Mouse (Mus musculus): ENCODE results near the gene Slc6a5. TPM values are rescaled to one million over a fixed set of nuclear protein-coding genes. Genes with fewer than 3 reads are reported as not detected.

Slc6a5 gene
- polyA plus RNA-seq, 1 experiment from 2014 or later: not detected

DNA sequence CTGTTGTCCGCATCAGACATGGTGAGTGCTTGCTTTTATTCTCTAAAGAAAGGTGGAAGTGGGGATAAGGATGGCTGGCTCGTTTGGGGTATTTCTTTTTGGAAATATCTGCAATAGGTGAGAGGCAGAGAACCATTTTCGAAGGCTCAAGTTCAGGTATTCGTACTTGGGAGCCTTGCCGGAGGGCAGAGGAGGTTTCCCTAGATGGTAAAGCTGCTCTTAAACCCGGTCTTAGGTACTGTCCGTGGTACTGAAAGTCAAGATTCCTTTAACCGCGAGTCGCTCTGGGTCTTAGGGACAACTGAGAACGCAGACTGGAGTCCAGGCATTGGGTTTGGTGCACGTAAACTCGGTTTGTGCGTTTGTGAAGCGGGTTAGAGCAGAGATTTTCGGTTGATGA, 415 bp downstream of the Slc6a5 start:
- H3K9me3 ChIP-seq (ENCODE audit: control insufficient read depth, low read length): no peaks in the 10 kb centered on the region
- ATAC-seq (ENCODE audit: low FRiP score, low TSS enrichment): no peak
- no peaks in the 10 kb centered on the region for H3K36me3 ChIP-seq (ENCODE audit: control insufficient read depth, insufficient read depth, low read length)
- peaks cover 98% of the 10 kb centered on the region for H3K27me3 ChIP-seq (ENCODE audit: control insufficient read depth, insufficient read depth, low read length)
- no peak overlapping the region for H3K4me2 ChIP-seq (replicated peaks; ENCODE audit: low read depth, low read length)
- 1% methylated on average over 16 of the region's 16 CpGs for WGBS
- H3K4me1 ChIP-seq (ENCODE audit: control insufficient read depth, insufficient read depth, low read length): no peaks in the 10 kb centered on the region
- no peak overlapping the region for H3K9ac ChIP-seq (ENCODE audit: low read depth, low read length)
- no peak overlapping the region for H3K4me3 ChIP-seq (ENCODE audit: low read length)
- no peak overlapping the region for H3K27ac ChIP-seq (ENCODE audit: low read depth, low read length)

DNA sequence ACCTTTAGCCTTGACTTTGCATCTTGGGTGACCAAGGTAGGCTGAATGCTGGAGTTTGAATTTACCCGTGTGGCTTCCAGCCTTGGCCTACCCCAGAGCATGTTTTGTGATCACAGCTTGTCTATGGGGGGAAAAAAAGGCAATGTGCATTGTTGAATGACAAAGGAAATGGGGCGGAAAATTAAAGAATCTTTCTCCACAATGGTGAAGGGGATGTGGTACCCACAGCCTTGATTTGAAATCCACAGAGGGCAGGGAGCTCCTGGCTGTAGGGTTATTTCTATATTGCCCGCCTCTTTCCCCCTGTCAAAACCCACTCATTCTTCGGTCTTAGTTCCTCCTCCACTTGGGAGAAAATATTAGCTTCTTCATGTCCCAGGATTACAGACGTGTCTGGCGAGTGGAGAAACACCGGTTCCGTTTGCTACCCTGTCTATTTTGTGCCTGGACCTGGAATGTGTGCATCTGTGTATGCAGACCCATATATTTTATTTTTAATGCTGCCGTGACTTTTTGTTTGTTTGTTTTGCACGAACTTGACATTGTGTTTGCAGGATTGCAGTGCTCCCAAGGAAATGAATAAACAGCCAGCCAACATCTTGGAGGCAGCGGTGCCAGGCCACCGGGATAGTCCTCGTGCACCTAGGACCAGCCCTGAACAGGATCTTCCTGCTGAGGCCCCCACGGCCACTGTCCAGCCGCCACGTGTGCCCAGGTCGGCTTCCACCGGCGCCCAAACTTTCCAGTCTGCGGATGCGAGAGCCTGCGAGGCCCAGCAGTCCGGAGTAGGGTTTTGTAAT, 1.4 kb downstream of the Slc6a5 start:
- H3K4me2 ChIP-seq (replicated peaks; ENCODE audit: low read depth, low read length): no peak overlapping the region
- no peaks in the 10 kb centered on the region for H3K9me3 ChIP-seq (ENCODE audit: control insufficient read depth, low read length)
- no peak overlapping the region for H3K4me3 ChIP-seq (ENCODE audit: low read length)
- ATAC-seq (ENCODE audit: low FRiP score, low TSS enrichment): no peak
- no peak overlapping the region for H3K9ac ChIP-seq (ENCODE audit: low read depth, low read length)
- H3K27ac ChIP-seq (ENCODE audit: low read depth, low read length): no peak overlapping the region
- 2% methylated on average over 23 of the region's 23 CpGs for WGBS
- peaks cover 97% of the 10 kb centered on the region for H3K27me3 ChIP-seq (ENCODE audit: control insufficient read depth, insufficient read depth, low read length)
- no peaks in the 10 kb centered on the region for H3K36me3 ChIP-seq (ENCODE audit: control insufficient read depth, insufficient read depth, low read length)
- H3K4me1 ChIP-seq (ENCODE audit: control insufficient read depth, insufficient read depth, low read length): no peaks in the 10 kb centered on the region

DNA sequence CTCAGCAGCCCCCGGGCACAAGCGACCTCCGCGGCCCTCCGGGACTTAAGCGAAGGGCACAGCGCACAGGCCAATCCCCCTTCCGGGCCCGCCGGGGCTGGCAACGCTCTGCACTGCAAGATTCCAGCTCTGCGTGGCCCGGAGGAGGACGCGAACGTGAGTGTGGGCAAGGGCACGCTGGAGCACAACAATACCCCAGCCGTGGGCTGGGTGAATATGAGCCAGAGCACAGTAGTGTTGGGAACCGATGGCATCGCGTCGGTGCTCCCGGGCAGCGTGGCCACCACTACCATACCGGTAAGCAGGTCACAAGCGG, 2.0 kb downstream of the Slc6a5 start:
- Histone ChIP-seq H3K4me3 (ENCODE audit: low read length) (no peak overlapping the region), H3K4me2 (replicated peaks; ENCODE audit: low read depth, low read length) (no peak overlapping the region), H3K27me3 (ENCODE audit: control insufficient read depth, insufficient read depth, low read length) (peaks cover 97% of the 10 kb centered on the region), H3K9me3 (ENCODE audit: control insufficient read depth, low read length) (no peaks in the 10 kb centered on the region), H3K4me1 (ENCODE audit: control insufficient read depth, insufficient read depth, low read length) (no peaks in the 10 kb centered on the region), H3K36me3 (ENCODE audit: control insufficient read depth, insufficient read depth, low read length) (no peaks in the 10 kb centered on the region), H3K27ac (ENCODE audit: low read depth, low read length) (no peak overlapping the region), H3K9ac (ENCODE audit: low read depth, low read length) (no peak overlapping the region)
- no peak for ATAC-seq (ENCODE audit: low FRiP score, low TSS enrichment)
- under 1% methylated on average over 26 of the region's 26 CpGs for WGBS

DNA sequence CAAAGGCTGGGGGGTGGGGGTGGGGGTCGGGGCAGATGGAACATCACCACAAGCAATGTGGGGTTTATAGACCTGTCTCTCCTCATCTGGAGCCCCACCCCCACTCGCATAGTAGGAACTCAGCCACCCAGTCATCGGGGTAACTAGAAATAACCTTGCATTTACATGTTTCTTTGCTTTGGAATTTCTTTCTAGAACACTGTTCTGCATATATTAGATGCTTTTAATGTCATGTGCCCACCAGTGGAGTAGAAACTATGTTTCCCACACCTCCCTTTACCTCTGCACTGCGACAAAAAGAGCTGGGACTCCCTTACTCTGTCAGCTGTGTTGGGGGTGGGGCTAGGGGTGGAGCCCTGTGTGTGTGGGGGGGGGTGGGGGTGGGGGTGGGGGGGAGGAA, 3.2 kb downstream of the Slc6a5 start:
- Histone ChIP-seq H3K9ac (ENCODE audit: low read depth, low read length) (no peak overlapping the region), H3K4me3 (ENCODE audit: low read length) (no peak overlapping the region), H3K27ac (ENCODE audit: low read depth, low read length) (no peak overlapping the region), H3K4me2 (replicated peaks; ENCODE audit: low read depth, low read length) (no peak overlapping the region), H3K36me3 (ENCODE audit: control insufficient read depth, insufficient read depth, low read length) (no peaks in the 10 kb centered on the region), H3K4me1 (ENCODE audit: control insufficient read depth, insufficient read depth, low read length) (no peaks in the 10 kb centered on the region), H3K27me3 (ENCODE audit: control insufficient read depth, insufficient read depth, low read length) (peaks cover 94% of the 10 kb centered on the region), H3K9me3 (ENCODE audit: control insufficient read depth, low read length) (no peaks in the 10 kb centered on the region)
- WGBS: 4% methylated on average over 4 of the region's 4 CpGs
- no peak for ATAC-seq (ENCODE audit: low FRiP score, low TSS enrichment)

DNA sequence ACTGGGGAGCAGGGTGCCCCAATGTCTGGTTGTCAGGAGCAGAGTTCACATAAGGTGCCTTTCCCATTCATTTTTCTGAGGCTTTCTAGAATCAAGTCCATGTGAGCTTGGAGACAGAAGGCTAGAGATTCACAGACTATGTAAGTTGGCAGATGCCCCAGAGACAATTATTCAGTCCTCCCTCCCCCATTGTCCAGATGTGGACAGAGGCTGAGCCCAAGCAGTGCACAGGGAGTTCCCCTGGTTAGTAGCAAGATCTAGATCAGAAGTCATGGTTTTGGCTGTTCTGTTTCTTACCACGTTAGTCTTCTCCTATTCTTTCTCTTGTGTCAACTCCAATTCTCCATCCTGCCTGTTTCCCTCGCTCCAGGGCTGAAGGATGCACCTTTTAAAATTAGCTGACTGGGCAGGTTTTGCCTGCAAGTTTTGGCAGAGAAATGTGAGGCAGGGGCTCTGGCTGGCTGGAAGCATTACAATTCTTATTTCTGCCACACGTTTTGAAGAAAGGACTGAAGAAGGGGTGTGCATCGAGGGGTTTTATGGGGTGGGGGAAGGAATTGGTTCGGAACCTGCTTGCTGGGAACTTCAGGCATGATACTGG, 3.9 kb downstream of the Slc6a5 start:
- ATAC-seq (ENCODE audit: low FRiP score, low TSS enrichment): no peak
- H3K4me1 ChIP-seq (ENCODE audit: control insufficient read depth, insufficient read depth, low read length): no peaks in the 10 kb centered on the region
- H3K27me3 ChIP-seq (ENCODE audit: control insufficient read depth, insufficient read depth, low read length): peaks cover 94% of the 10 kb centered on the region
- H3K4me2 ChIP-seq (replicated peaks; ENCODE audit: low read depth, low read length): no peak overlapping the region
- no peaks in the 10 kb centered on the region for H3K36me3 ChIP-seq (ENCODE audit: control insufficient read depth, insufficient read depth, low read length)
- no peak overlapping the region for H3K9ac ChIP-seq (ENCODE audit: low read depth, low read length)
- under 1% methylated on average over 5 of the region's 5 CpGs for WGBS
- H3K9me3 ChIP-seq (ENCODE audit: control insufficient read depth, low read length): no peaks in the 10 kb centered on the region
- H3K4me3 ChIP-seq (ENCODE audit: low read length): no peak overlapping the region
- H3K27ac ChIP-seq (ENCODE audit: low read depth, low read length): no peak overlapping the region

DNA sequence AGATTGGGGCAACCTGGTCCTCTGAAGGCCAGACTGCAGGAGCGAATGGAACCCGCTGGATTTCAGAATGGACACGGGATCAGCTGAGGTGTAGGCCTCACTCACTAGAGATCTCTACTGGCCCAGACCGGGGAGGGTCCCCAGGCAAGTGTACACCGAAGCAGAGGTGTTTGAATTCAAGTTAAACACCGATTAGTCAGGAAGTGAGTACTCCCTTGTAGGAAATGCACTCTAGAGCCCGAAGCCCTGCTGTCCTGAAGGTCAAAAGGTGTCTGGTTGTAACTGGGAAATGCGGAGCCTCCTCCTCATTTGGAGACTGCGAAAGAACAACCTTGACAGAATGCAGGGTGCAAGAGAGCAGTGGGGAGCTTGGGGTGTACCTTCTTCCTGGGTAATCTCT, 5.0 kb downstream of the Slc6a5 start:
- Histone ChIP-seq H3K27me3 (ENCODE audit: control insufficient read depth, insufficient read depth, low read length) (peaks cover 84% of the 10 kb centered on the region), H3K4me2 (replicated peaks; ENCODE audit: low read depth, low read length) (no peak overlapping the region), H3K4me1 (ENCODE audit: control insufficient read depth, insufficient read depth, low read length) (no peaks in the 10 kb centered on the region), H3K36me3 (ENCODE audit: control insufficient read depth, insufficient read depth, low read length) (no peaks in the 10 kb centered on the region), H3K4me3 (ENCODE audit: low read length) (no peak overlapping the region), H3K9ac (ENCODE audit: low read depth, low read length) (no peak overlapping the region), H3K9me3 (ENCODE audit: control insufficient read depth, low read length) (no peaks in the 10 kb centered on the region), H3K27ac (ENCODE audit: low read depth, low read length) (no peak overlapping the region)
- 3% methylated on average over 9 of the region's 9 CpGs for WGBS
- ATAC-seq (ENCODE audit: low FRiP score, low TSS enrichment): no peak

DNA sequence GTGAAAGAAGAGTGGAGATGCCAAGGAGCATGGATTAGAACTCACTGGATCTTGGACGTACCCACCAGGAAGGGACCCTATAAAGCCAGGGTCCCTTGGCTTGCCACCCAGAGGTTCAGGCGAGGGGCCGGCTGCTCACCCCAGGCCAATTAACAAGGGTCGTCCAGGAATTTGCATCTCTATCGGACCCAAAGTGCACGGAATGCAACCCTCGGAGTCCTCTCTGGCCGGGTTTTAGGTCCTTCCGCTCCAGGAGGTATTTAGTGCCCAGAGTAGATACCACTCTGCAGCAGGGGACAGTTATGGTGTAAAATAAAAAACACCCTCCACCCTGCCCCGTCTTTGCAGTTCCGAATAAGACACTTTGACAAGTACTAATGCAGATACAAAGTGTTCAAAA, 5.5 kb downstream of the Slc6a5 start:
- 8% methylated on average over 11 of the region's 11 CpGs for WGBS
- no peak overlapping the region for H3K9ac ChIP-seq (ENCODE audit: low read depth, low read length)
- no peaks in the 10 kb centered on the region for H3K9me3 ChIP-seq (ENCODE audit: control insufficient read depth, low read length)
- no peak overlapping the region for H3K4me2 ChIP-seq (replicated peaks; ENCODE audit: low read depth, low read length)
- H3K27me3 ChIP-seq (ENCODE audit: control insufficient read depth, insufficient read depth, low read length): peaks cover 79% of the 10 kb centered on the region
- H3K27ac ChIP-seq (ENCODE audit: low read depth, low read length): no peak overlapping the region
- ATAC-seq (ENCODE audit: low FRiP score, low TSS enrichment): no peak
- no peaks in the 10 kb centered on the region for H3K4me1 ChIP-seq (ENCODE audit: control insufficient read depth, insufficient read depth, low read length)
- H3K36me3 ChIP-seq (ENCODE audit: control insufficient read depth, insufficient read depth, low read length): no peaks in the 10 kb centered on the region
- no peak overlapping the region for H3K4me3 ChIP-seq (ENCODE audit: low read length)

DNA sequence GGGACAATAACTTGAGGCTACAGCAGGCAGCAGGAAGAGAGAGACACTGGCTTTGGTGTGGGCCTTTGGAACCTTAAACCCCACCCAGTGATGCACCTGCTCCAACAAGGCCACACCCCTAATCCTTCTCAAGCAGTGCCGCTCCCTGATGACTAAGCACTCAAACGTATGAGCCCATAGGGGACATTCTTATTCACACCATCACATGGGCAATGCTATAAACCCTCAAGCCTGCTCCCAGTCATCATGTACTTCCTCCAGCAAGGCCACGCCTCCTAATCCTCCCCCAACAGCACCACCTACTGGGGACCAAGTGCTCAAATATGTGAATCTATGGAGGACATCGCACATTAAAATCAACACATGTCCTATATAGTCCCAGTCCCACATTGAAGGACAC, 9.5 kb downstream of the Slc6a5 start:
- Histone ChIP-seq H3K27ac (ENCODE audit: low read depth, low read length) (no peak overlapping the region), H3K4me1 (ENCODE audit: control insufficient read depth, insufficient read depth, low read length) (no peaks in the 10 kb centered on the region), H3K4me2 (replicated peaks; ENCODE audit: low read depth, low read length) (no peak overlapping the region), H3K4me3 (ENCODE audit: low read length) (no peak overlapping the region), H3K9ac (ENCODE audit: low read depth, low read length) (no peak overlapping the region), H3K36me3 (ENCODE audit: control insufficient read depth, insufficient read depth, low read length) (no peaks in the 10 kb centered on the region), H3K27me3 (ENCODE audit: control insufficient read depth, insufficient read depth, low read length) (peaks cover 39% of the 10 kb centered on the region), H3K9me3 (ENCODE audit: control insufficient read depth, low read length) (no peaks in the 10 kb centered on the region)
- ATAC-seq (ENCODE audit: low FRiP score, low TSS enrichment): no peak
- 93% methylated on average over 4 of the region's 4 CpGs for WGBS

DNA sequence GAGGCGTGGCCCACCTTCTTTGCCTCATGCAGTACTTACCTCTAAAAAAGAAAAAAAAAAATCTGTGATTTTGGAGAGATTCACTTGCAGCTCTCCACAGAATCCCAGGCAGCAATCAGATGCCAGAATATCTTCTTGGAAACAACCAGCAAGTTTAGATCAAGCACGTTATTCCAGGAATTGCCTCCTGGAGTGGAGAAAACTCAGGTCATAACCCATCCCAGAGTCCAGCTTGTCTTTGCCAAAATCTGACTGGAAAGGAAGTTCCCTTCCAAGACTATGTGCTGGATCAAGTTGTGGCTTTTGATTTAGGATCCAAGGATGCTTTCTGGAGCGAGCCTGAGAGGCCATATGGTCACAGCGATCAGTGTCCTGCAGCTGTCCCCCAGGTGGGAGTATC, 10.8 kb downstream of the Slc6a5 start:
- WGBS: 77% methylated on average over 4 of the region's 4 CpGs
- Histone ChIP-seq H3K9ac (ENCODE audit: low read depth, low read length) (no peak overlapping the region), H3K27me3 (ENCODE audit: control insufficient read depth, insufficient read depth, low read length) (peaks cover 27% of the 10 kb centered on the region), H3K36me3 (ENCODE audit: control insufficient read depth, insufficient read depth, low read length) (no peaks in the 10 kb centered on the region), H3K4me1 (ENCODE audit: control insufficient read depth, insufficient read depth, low read length) (no peaks in the 10 kb centered on the region), H3K27ac (ENCODE audit: low read depth, low read length) (no peak overlapping the region), H3K4me2 (replicated peaks; ENCODE audit: low read depth, low read length) (no peak overlapping the region), H3K4me3 (ENCODE audit: low read length) (no peak overlapping the region), H3K9me3 (ENCODE audit: control insufficient read depth, low read length) (no peaks in the 10 kb centered on the region)
- no peak for ATAC-seq (ENCODE audit: low FRiP score, low TSS enrichment)
